Mouse (Mus musculus) olfactory bulb, adult 2 months (tissue): Measurements from ENCODE around the gene Sbsn. TPM values are rescaled to one million over a fixed set of nuclear protein-coding genes. Genes with fewer than 3 reads are reported as not detected.
"Not testable (repeated sequence)": the region's sequence is repeated elsewhere in the genome, so short reads cannot be mapped to it uniquely, and the experiment has no call there.

Source experiments
- H3K27ac ChIP-seq: fragments of 200-500 bp; 2 replicates; pipeline ENCODE4 v1.5.1; 2012; ENCODE audit warnings: low read depth, low read length; ENCODE audit not compliant: insufficient read depth
- H3K4me1 ChIP-seq: fragments of 200-500 bp; 2 replicates; pipeline ENCODE4 v1.6.1; 2012; ENCODE audit warnings: low read length; ENCODE audit not compliant: control insufficient read depth, insufficient read depth
- H3K4me3 ChIP-seq: fragments of 200-500 bp; 2 replicates; pipeline ENCODE4 v1.5.1; 2012; ENCODE audit warnings: mild to moderate bottlenecking, low read depth, low read length, moderate library complexity; ENCODE audit not compliant: insufficient read depth
- CTCF ChIP-seq: fragments of 200-500 bp; IDR thresholded peaks from 2 replicates; pipeline ENCODE4 v1.5.1; 2012; ENCODE audit warnings: low read depth, mild to moderate bottlenecking, low read length, moderate library complexity; ENCODE audit not compliant: insufficient read depth
- POLR2A ChIP-seq: fragments of 200-500 bp; IDR thresholded peaks from 2 replicates; pipeline ENCODE4 v1.6.1; 2012; ENCODE audit warnings: mild to moderate bottlenecking, low read depth, low read length, moderate library complexity; ENCODE audit not compliant: insufficient read depth
- WGBS: fragments of 180-500 bp; shearing (Covaris S2); methylation state at CpG from one replicate; pipeline ENCODE4 v1.1.7; 2018; 5-methylcytosine and 5-hydroxymethylcytosine counted together
- polyA plus RNA-seq: library from polyadenylated mRNA; stranded (reverse); fragments of >200 nt; gene quantifications from 2 replicates; pipeline ENCODE4 v1.2.4, GENCODE M21; 2012; ENCODE audit warnings: low replicate concordance; ENCODE audit not compliant: missing spikeins, insufficient read depth, insufficient read length

Gene Sbsn
- polyA plus RNA-seq, 1 experiment = not detected

- TF ChIP-seq CTCF (no peak), POLR2A (no peak)
- H3K27ac ChIP-seq = no peak overlapping the region
- no peak overlapping the region for H3K4me3 ChIP-seq
- peaks cover 8% of the 10 kb centered on the region for H3K4me1 ChIP-seq
- 74% methylated on average over 6 of the region's 6 CpGs for WGBS
Measured at GRCm38 (mm10) chr7:30723274-30723953, 27.9 kb upstream of the Sbsn start.

DNA sequence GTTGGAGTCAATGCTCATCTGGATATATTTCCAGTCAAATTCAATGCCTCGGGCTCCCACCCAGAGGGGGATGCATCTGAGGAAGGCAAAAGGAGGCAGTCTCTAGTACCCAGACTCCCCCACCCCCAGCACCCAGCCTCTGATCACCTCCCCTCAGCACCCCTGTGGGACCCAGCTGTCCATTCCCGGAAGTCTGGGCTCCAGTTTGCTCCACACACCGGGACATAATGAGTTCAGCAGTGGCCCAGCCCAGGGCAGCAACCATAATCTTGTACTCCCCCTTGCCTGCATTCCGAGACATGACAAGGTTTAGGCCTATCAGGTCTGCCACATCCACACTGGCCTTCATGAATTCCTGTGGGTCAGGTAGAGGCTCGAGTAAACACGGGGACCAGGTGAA is 23.1 kb upstream of the Sbsn start:
- Histone ChIP-seq H3K4me3 (peak overlapping the region; percentile 19; the same call in 1 of the 2 replicates), H3K27ac (no peak overlapping the region), H3K4me1 (peaks cover 17% of the 10 kb centered on the region)
- TF ChIP-seq POLR2A = no peak
- TF ChIP-seq CTCF = no peak
- WGBS = 84% methylated on average over 6 of the region's 6 CpGs

DNA sequence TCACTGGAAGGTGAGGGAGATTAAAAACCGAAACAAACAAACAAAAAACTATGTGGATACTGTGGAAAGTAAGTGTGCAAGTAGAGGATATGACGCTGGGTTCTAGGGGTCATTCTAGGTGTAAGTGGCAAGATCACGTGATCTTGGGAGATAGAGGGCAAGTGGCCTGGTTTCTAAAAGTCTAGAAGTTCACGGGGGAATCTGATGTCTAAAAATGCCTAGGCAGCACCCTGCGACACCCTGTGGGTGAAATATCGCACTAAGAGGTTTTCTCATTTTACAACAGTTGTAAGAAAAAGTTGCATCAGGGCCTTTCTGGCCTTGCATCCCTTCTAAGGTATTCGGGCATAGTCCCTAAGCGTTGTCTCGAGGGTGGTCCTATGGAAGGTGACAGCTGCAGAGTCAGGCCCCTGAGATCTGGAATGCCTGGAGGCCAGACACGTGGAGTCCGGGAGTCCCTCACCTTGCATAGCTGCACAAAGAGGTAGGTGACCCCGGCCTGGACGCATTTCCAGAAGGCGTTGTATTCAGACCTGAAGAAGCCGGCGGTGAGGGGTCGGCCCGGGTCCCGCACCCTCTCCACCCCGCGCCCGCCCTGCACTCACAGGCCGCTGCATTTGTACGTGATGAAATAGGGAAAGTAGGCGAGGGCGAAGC is 22.4 kb upstream of the Sbsn start:
- H3K4me3 ChIP-seq = peak overlapping the region; percentile 74
- peak overlapping the region; percentile 29; the same call in 1 of the 2 replicates for H3K27ac ChIP-seq
- peaks cover 17% of the 10 kb centered on the region for H3K4me1 ChIP-seq
- TF ChIP-seq POLR2A = no peak
- WGBS = 5% methylated on average over 26 of the region's 26 CpGs

DNA sequence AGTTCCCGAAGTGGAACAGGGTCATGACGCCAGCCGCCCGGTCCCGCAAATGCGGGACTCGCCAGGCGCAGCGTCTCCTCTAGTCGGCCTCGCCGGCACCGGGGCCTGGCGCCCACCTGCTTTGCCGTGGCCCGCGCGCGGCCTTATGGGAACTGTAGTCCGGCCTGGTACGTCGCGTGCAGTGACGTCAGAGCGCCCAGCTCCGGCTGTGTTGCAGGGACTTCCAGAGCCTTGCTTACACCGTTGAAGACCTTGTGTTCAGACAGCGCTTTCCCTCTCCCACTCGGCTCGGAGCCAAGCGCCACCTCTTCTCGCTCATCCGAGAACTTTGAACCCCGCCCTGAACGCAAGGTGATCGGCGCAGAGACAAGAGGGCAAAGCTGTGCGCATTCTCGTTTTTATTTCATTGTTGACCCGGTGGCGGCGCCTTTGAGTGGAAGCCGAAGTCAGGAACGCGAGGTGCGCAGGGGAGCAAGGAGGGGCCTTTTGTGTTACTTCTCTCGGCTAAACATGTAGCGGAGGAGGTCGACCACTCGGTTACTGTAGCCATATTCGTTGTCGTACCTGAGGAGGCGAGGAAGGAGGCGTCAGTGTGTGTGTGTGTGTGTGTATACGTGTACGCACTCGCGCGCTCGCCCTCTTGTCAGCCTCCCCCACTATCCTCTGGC is 21.7 kb upstream of the Sbsn start, which contains the start of gene Tmem147:
Gene Tmem147 (minus strand): TSS at position 145 of the 668 bp plus-strand sequence.
- peak within 1 kb of the TSS; percentile 74 for H3K4me3 ChIP-seq
- TF ChIP-seq POLR2A (peak; percentile 86), CTCF (no peak)
- peak within 1 kb of the TSS; percentile 83 for H3K27ac ChIP-seq
- peaks cover 17% of the 10 kb centered on the region for H3K4me1 ChIP-seq
- WGBS = under 1% methylated on average over 60 of the region's 60 CpGs

GRCm38 (mm10) chr7:30730064-30730722 is 21.1 kb upstream of the Sbsn start:
- peak overlapping the region; percentile 74 for H3K4me3 ChIP-seq
- 6% methylated on average over 18 of the region's 22 CpGs for WGBS
- H3K4me1 ChIP-seq = peaks cover 17% of the 10 kb centered on the region
- H3K27ac ChIP-seq = peak overlapping the region; percentile 83

DNA sequence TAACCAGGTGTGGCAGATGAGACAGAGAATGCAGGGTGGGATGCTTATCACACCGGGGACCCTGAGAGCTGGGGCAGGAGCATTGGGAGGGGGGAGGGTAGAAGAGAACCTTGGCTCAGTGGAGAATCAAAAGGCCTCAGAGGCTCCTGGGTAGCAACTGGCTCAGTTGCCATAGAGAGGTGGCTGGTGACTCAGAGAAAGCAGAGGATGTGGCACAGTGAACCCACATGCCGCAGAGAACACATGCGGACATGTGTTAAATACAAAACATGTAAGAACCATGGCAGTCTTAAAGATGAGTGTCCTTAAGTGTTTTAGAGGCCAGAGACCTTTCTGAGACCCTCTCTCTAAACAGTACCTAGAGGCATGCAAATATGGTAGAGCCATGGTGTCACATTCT is 15.1 kb upstream of the Sbsn start:
- 48% methylated on average over 3 of the region's 3 CpGs for WGBS

GRCm38 (mm10) chr7:30742570-30742969 is 8.7 kb upstream of the Sbsn start:
- not testable (repeated sequence) for H3K4me3 ChIP-seq, H3K27ac ChIP-seq, H3K4me1 ChIP-seq
- 84% methylated on average over 2 of the region's 2 CpGs for WGBS

More for the DNA sequence above, 15.1 kb upstream of the Sbsn start:
- Histone ChIP-seq H3K4me1 (peaks cover 19% of the 10 kb centered on the region), H3K4me3 (no peak overlapping the region), H3K27ac (no peak overlapping the region)
- TF ChIP-seq POLR2A (no peak), CTCF (no peak)

- H3K4me3 ChIP-seq, H3K4me1 ChIP-seq, H3K27ac ChIP-seq: not testable (repeated sequence)
- 93% methylated on average over 3 of the region's 4 CpGs for WGBS
Measured at GRCm38 (mm10) chr7:30743617-30744016, 7.7 kb upstream of the Sbsn start, which contains the start of gene Gapdhs. TSS of gene Gapdhs (minus strand) at chr7:30743681.

- no peak overlapping the region for H3K27ac ChIP-seq
- peaks cover 3% of the 10 kb centered on the region; the same call in 1 of the 2 replicates for H3K4me1 ChIP-seq
- WGBS = 41% methylated on average over 4 of the region's 4 CpGs
- no peak overlapping the region for H3K4me3 ChIP-seq
- no peak for TF ChIP-seq POLR2A
- TF ChIP-seq CTCF = no peak
Measured at GRCm38 (mm10) chr7:30744022-30744598, 7.2 kb upstream of the Sbsn start.
